Mouse (Mus musculus) T-helper 17 cell (primary cell): Measurements from ENCODE around the gene Fryl.

ENCODE experiments used
- in situ Hi-C, 2 experiments: fragments of 300-600 bp; cut with MboI, MseI; formaldehyde crosslinking; loops; 1 replicate in 1 of 2; 2 replicates in 1 of 2; pipeline ENCODE4 v1.15.1; 2025; ENCODE audit warnings: high pct_unique_total_duplicates in 2 of 2

Fryl gene

DNA sequence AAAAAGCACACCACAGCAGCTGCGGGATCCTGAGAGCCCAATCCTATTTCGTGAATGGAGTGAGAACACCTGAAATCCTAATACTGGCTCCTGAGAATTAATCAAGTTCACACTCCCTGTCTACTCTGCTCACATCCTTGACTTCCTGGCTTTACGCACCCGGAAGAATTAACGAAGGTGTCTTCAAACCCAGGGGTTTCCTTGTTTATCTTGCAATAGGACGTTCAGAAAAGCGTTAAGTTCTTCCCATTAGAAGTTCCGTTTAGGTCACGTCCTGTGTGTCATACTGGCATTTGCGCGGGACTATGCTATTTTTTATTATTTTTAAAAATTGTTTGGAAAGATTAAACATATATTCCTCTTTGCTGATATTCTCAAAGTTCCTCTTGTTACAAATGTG, 677 bp upstream of the Fryl start:
- in situ Hi-C loops, result no loop called here

DNA sequence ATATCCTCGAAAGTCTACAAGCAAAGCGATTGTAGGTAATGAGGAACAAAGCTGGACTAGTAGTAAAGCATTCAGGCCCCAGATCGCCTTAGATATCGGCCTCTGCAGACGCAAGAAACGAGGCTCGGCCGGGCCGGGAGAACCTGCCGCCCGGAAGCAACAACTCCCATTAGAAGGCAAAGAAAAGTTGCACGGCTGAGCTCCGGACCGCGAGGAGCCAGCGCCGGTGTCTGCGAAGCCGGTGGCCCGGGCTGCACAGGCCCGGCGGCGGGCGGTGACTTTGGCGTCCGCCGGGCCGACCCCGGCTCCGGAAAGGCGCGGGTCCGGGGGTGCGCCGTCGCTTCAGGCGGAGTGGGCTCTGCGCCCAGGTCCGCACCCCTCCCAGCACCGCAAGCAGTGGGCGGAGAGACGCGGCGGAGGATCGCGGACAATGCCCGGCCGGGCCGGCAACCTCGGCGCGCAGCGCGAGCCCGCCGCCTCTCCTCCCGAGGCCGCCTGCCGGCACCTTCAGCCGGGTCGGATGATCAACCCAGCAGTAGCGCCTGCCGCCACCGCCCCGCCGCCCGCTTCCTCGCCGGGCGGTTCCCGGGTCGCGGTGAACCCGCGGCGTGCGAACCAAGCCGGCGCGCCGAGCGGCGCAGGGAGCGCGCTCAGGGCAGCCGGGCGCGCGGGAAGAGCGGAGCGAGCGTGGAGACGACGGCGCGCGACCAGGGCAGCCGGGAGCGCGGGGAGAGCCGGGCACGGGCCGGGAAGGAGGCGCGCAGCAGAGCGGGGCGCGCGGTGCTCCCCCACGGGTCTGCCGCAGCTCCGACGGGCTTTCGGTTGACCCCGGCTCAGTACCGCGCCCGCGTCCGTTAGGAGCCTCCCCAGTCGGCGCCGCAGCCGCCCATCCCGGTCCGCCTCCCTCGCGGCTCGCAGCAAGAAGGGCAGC, 833 bp downstream of the Fryl start:
- in situ Hi-C loops, result no loop called here

DNA sequence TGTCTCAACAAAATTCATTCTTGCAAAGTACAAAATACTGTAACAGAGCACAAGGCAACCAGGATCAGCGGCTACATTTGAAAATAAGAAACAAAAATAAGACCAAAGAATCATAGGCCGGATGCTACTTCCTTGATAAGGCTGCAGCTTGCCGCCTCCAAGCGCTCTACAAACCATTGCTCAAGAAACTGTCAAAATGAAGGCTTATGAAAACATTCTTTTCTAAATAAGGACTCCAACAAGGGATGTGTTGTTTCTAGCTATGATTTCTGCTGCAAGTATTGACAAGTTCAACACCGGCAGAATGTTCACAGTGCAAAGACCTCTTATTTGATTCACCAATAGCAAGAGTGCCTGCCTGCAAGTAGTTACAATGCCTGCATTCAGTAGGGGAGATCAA, 1.8 kb downstream of the Fryl start:
- in situ Hi-C loops, result no loop called here

DNA sequence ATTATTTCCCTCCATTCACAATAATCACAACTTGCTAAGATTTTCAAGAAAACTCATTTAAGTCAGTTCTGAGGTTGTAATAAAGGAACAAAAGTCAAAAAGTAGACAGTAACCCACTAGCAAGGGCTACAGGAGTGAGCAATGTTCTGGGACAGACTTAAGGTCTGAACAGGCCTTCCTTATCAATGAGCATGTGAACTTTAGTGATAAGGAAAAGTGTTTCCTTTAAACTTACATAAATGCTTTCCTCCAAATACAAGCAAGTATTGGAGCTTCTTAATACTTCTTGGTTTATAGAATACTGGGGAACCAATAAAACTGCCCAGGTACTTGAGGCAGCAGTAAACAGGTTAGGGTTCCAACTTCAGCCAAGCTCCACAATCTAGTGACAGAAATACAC, 3.7 kb downstream of the Fryl start:
- in situ Hi-C loops, result no loop called here

DNA sequence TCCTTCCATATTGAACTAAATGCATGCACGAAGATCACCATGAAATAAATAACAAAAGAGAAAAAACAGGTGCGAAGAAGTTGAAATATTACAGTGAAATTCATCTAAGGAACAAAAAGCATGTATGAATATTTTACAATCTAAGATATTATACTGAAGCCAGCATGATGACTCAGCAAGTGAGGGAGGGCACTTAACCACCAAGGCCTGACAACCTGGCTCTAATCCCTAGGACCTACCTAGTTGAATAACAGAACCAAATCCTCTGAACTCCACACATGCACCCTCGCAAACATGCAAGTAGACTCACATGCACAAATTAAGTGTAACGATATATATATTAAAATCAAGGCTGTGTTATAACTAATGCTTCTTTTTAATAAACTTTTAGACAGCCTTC, 7.1 kb downstream of the Fryl start:
- in situ Hi-C loops, result loop anchor here in 1 of 2 experiments (10.0 kb wide), 1 partner anchor 1165 kb away; no protein-coding TSS in a partner anchor

DNA sequence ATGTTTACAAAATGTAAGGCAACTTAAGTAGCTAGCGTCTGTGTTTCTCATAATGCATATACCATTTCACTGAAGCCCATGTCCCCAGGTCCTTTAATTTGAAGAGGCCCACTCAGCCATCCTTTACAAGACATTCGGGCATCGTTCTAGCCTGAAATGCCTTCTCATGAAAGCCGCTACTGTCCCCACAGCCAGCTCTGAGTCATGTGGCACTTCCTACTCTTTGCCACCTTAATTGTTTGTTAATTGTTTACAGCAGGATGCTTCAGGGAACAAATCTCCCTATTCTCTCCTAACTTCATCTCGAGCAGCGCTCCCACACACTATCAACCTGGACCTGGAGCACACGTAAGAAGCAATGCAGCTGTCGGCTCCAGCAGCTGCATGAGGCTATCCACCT, 8.2 kb downstream of the Fryl start:
- in situ Hi-C loops, result loop anchor here in 1 of 2 experiments (10.0 kb wide), 1 partner anchor 1167 kb away; no protein-coding TSS in a partner anchor

DNA sequence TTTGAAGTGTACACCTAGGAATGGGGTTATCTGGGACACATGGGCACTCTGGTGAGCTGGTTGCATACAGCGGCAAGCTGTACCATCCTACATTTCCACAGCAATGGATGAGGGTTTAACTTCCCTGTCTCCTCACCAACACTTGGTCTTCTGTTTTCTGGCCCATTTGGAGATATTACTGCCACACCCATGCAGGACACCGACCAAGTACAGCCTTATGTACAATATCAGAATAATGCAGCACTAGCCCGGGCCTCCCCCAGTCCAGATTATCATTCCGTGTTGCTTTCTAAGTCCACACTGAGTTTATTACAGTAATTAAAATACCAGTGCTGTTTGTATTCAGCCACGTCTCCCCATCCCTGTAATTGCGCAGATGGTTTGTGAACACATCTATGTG, 10.0 kb downstream of the Fryl start:
- in situ Hi-C loops, result loop anchor here in 1 of 2 experiments (10.0 kb wide), 1 partner anchor 1168 kb away; no protein-coding TSS in a partner anchor

DNA sequence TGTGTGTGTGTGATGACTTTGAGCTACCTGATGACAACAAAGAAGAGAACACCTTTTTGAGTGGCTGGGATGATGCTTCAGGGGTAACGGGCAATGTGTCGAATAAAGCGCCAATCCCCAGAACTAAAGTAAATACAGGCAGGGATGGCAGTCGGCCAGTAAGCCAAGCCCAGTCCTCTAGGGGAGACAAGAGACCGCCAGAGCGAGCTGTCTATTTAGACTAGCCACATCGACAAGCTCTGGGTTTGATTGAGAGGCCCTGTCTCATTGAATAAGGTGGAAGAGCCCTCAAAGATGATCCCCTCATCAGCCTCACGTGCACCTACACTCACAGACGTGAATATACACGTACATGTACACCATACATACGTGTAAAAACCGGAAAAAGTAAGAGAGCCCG, 12.0 kb downstream of the Fryl start:
- in situ Hi-C loops, result loop anchor here in 1 of 2 experiments (10.0 kb wide), 1 partner anchor 1170 kb away; no protein-coding TSS in a partner anchor

DNA sequence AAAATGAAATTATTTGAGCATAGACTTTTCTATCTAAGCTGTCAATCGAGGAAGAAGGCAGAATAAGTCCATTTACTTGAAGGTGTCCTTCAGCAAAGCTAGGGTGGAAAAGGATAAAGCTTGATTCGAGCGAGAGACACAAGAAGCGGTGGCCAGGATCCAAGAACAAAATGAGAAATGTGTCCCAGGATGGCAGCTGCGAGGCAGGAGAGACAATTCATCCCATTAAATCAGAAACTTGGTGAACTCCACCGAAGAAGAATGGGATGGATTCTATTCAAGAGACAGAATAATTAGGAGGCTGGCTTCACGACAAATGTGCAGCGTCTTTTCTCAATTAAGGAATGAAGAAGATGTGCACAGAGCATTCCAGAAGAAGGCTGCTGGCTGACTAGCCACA, 14.5 kb downstream of the Fryl start:
- in situ Hi-C loops, result loop anchor here in 1 of 2 experiments (10.0 kb wide), 1 partner anchor 1173 kb away; no protein-coding TSS in a partner anchor

DNA sequence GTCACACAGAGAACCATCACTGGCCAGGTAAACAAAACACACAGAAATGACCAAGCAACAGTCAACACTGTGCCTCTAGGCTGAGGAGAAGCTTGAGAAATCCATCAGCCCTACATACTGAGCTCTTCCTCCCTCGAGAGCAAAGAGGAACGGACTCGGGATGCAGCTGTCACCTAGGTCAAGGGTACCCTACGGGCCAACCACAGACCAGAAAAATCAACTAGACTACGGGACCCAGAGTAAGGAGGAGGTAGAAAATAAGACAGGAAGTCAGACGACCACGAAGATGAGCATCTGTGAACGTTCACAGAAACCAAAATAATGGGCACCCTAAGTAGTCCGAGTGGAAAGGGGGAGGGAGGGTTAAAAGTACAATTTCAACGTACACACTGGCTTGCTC, 15.1 kb downstream of the Fryl start:
- in situ Hi-C loops, result loop anchor here in 1 of 2 experiments (10.0 kb wide), 1 partner anchor 1173 kb away; no protein-coding TSS in a partner anchor

DNA sequence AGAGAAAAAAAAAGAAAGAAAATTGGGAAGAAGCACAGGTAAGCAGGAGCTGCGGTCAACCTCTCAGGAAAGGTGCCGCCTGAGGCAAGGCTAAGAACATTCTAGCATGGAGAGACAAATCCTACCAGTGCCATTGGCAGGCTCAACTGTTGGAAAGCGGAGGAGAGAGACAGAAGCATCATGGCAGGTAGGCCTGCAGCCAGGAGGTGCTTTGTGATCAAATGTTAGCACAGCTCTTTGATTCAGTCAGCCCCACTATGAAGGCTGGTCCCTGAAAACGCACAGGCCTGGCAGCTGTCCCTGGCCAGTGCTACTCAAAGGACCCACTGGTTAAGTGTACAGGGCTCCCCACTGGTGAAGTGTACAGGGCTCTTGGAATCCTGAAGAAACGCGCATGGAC, 16.0 kb downstream of the Fryl start:
- in situ Hi-C loops, result loop anchor here in 1 of 2 experiments (10.0 kb wide), 1 partner anchor 1174 kb away; no protein-coding TSS in a partner anchor

DNA sequence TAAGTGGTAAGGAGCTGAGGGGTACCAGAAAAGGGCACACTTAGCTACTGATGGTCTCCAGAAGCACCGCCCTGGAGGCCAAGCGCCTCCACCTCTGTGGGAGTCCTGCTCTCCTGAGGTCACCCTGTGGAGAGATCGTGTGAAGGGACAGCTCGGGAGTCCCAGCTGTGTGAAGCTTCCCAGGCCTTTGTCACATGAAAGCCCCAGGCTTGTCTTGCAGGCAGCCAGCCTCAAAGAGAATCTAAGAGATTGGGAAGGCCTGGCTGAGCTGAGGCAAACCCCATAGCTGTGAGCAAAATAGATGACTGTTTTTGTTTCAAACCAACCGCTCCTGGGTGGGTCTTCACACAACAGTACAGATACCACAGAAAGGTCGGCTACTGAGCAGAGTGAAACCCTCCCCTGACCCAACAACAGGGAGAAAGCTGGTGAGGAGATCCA, 19.5 kb downstream of the Fryl start:
- in situ Hi-C loops, result no loop called here

DNA sequence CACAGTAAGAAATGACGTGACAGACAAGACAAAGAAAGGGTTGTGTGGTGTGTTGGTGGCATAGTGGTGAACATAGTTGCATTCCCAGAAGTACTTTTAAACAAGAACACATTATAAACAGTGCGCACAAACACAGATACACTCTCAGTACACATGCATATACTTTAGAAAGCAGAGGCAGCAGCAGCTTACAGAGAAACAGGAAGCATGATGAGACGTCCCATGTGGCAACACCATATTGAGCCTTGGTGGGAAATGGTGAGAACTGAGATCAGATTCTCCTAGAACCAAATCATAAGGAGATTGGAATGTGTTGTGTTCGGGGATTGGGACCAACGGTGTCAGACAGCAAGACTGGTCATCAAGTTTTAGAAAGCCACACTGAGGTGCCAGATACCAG, 21.2 kb downstream of the Fryl start:
- in situ Hi-C loops, result no loop called here

DNA sequence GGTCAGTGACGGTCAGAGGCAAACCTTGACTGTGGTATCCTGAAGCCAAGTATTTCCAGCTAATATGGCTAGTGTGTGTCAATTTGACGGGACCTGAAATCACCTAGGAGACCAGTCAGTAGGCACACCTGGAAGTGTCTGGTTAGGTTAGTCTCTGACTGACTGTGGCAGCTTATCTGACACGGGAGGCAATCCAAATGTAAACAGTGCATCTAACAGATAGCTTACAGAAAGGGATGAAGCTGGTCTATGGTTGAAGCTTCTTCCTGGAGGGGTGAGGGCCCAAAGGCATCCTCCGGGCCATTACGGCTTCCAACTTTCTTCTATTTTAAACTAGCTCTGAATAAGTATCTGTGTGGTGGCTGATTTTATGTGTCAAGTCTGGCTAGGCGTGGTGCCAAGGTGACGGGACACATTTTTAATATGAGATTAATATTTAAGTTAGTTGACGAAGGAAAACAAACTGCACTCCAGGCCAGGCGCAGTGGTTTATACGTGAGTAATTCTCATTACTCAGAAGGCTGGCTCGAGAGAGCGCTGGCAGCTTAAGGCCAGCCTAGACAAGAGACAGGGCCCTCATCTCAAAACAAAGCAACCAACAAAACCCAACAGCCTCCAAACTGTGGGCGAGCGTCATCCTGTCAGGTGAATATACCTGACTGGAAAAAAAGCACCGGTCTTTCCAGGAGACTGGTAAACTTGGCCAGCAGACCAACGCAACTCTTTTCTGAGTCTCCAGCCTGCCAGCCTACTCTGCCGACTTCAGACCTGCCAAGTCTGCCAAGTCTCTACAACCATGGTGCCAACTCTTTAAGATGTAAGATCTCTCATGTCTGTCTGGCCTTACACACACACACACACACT, 23.2 kb downstream of the Fryl start:
- in situ Hi-C loops, result no loop called here

DNA sequence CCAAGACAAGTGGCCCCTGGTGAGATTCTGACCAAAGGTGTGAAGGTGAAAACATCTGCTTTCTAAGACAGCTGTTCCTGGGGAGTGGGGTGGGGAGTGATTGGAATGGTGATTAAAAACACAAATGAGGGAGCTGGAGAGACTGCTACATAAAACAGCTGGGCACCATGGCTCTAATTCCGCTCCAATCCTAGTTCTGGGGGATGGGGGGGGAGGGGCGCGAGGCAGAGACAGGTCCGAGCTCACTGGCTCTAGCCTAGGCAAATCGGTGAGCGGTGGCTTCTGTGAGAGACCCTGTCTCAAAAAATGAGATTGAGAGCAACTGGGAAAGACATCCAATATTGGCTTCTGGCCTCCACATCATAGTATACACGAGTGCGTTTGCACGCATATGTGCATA, 24.2 kb downstream of the Fryl start:
- in situ Hi-C loops, result no loop called here

DNA sequence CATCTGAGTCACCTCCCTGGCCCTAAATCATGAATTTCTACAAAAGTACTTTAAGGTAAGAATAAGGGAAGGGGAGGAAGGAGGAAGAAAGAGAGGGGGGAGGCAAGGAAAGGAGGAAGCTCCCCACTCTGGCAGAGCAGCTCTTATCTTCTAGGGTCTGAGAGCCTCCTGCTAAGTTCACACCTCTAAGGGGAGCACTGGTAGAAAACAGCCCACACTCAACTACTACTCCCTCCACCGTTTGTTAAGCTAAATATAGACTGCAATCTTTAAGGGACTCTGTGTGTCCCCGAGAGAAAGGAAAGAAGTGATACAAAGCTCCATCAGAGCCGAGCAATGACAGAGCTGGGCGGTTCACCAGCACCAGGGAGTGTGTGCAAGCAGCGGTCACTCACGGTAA, 24.6 kb downstream of the Fryl start:
- in situ Hi-C loops, result no loop called here

DNA sequence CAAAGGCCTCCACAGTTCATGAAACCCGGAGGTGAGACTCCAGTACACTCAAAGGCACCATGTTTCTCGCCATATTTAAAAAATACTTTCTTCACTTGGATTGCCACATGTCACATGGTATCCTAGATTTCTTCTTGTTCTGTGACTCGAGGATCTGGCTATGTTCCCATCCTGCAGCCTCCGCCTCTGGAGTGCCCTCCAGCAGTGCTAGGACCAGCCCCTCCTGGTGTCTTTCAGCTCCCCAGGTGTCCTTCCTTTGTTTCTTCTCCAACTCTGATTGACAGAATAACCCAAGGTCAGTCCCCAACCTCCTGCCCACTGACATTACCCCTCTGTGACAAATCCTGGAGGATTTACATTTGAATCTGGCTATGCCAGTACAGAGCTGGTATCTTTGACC, 26.2 kb downstream of the Fryl start:
- in situ Hi-C loops, result no loop called here

DNA sequence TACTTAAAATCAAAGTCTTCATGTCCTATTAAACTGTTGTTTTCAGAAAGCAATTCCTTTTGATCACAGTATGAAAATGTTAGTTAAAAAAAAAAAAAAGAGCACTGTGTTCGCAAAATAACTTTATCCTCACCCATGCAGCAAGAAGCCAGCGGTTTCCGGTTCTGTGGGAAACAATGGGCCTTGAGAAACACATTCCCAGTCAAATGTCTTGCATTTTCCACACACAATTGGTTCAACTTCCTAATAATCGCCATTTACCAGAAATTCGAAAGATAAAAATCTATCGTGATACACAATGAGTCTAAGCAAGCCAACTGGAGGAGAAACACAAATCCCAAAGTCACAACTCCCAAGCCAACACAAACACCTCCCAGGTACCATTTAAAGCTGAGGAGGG, 27.0 kb downstream of the Fryl start:
- in situ Hi-C loops, result no loop called here

DNA sequence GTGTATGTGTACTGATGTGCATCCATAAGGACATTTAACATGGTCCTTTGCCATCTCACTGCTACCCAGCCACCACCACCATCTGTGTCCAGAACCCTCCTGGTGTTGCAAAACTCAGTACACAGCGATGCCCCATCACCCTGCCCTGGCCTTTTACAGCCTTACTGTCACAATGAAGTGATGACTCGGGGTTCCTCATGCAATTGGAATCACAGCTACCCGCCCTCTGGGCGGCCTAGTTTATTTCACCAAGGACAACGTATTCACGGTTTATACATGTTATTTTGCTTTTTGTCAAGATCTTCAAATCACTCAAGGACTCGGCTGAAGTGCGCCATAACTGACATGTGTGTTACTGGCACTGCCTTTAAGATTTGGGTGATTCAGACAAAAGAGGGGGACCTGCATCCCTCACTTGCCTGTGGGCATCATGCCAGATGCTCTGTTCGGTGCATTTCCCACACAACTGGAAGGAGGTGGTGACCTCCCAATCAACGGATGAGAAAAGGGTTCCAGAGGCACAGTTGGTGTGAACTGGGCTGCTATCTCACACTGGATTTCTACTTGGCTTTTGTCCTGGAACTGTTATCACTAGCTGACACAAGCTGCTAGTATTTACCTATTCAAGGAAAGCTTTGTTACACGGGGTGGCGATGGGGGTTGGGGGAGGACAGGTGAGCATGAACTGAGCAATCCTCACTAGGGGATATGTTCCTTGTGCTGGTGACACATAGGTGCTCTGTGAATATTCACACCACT, 27.9 kb downstream of the Fryl start:
- in situ Hi-C loops, result no loop called here

DNA sequence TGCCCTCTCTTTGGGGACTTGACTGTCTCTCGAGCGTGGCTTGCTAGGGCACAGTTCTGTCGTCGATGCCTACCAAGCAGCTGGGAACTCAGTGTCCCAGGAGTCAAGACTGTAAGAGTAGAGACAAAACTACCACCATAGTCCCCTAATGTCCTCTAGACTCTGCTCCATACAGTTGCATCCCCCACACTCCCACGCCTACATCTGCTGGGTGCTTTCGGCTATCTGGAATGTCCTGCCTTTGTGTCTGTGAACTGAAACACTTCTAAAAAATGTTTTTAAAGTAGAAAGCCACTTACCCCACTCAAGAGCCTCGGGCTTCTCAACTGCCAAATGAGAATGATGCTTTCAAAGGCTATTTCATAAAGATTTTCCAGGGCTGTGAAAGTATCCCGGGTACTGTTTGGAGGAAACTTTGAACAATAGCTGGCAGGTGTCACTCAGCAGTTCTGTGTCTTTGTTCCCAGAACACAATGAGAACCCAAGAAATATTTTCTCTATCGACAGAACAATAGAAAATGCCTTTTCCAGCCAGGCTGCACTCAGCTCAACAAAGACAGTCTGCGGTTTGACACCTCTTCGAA, 28.8 kb downstream of the Fryl start:
- in situ Hi-C loops, result no loop called here

DNA sequence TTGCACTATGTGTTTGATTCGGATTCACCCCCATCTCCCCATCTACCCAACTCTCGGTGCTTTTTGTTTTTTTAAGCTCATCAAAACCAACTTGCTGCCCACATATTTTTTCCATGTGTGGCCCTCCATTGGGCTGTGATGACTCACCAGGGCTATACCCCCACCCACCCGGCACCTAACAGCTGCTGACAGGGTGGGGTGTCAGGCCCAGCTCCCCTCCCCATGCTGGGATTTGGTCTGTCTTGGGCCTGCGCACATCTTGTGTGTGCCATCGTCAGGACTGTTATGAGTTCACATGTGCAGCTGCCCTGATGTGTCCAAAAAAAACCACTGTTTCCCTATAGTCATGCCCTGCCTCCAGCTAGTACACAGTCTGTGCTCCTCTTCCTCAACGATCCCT, 33.4 kb downstream of the Fryl start:
- in situ Hi-C loops, result no loop called here
